Mouse (Mus musculus): ENCODE measurements around the gene Vdac2. TPM values are rescaled to one million over a fixed set of nuclear protein-coding genes. Genes with fewer than 3 reads are reported as not detected.

Vdac2 gene
- polyA plus RNA-seq, 1 experiment from 2014 or later, result 276 TPM

- ATAC-seq (ENCODE audit: low FRiP score, low TSS enrichment), result peak; percentile 97
- H3K9me3 ChIP-seq (ENCODE audit: control insufficient read depth, low read length), result no peaks in the 10 kb centered on the region
- H3K4me1 ChIP-seq (replicated peaks; ENCODE audit: control insufficient read depth, insufficient read depth), result peaks cover 2% of the 10 kb centered on the region; the same call in 1 of the 2 replicates
- peak; percentile 98 for DNase-seq (ENCODE audit: low spot score)
- H3K36me3 ChIP-seq (ENCODE audit: control insufficient read depth, insufficient read depth, low read length), result peaks cover 2% of the 10 kb centered on the region; the same call in 1 of the 2 replicates
- peak overlapping the region; percentile 66 for H3K4me3 ChIP-seq (ENCODE audit: low read depth, low read length)
- WGBS, result under 1% methylated on average over 72 of the region's 73 CpGs
- TF ChIP-seq EP300 (optimal IDR thresholded peaks at IDR 0.05) (no peak), CTCF (IDR thresholded peaks at IDR 0.05; ENCODE audit: low read depth) (no peak; the same call in none of the 2 replicates)
- H3K9ac ChIP-seq (ENCODE audit: low read length), result peak overlapping the region; percentile 95
- H3K4me2 ChIP-seq (replicated peaks; ENCODE audit: low read depth), result peak overlapping the region; percentile 78
- no peaks in the 10 kb centered on the region for H3K27me3 ChIP-seq (ENCODE audit: control insufficient read depth, insufficient read depth, low read length)
- H3K27ac ChIP-seq (replicated peaks), result peak overlapping the region; percentile 96
Observed at GRCm38 (mm10) chr14:21830876-21831767, 6.1 kb downstream of the Vdac2 start.

- peaks cover 2% of the 10 kb centered on the region; the same call in 1 of the 2 replicates for H3K36me3 ChIP-seq (ENCODE audit: control insufficient read depth, insufficient read depth, low read length)
- under 1% methylated on average over 28 of the region's 28 CpGs for WGBS
- TF ChIP-seq EP300 (optimal IDR thresholded peaks at IDR 0.05) (no peak), CTCF (IDR thresholded peaks at IDR 0.05; ENCODE audit: low read depth) (no peak)
- peaks cover 2% of the 10 kb centered on the region; the same call in 1 of the 2 replicates for H3K4me1 ChIP-seq (replicated peaks; ENCODE audit: control insufficient read depth, insufficient read depth)
- no peaks in the 10 kb centered on the region for H3K9me3 ChIP-seq (ENCODE audit: control insufficient read depth, low read length)
- no peaks in the 10 kb centered on the region for H3K27me3 ChIP-seq (ENCODE audit: control insufficient read depth, insufficient read depth, low read length)
- H3K27ac ChIP-seq (replicated peaks), result peak overlapping the region; percentile 96
- peak overlapping the region; percentile 78 for H3K4me2 ChIP-seq (replicated peaks; ENCODE audit: low read depth)
- H3K9ac ChIP-seq (ENCODE audit: low read length), result peak overlapping the region; percentile 95
- peak; percentile 1; the same call in 1 of the 2 replicates for ATAC-seq (ENCODE audit: low FRiP score, low TSS enrichment)
- peak; percentile 66 for DNase-seq (ENCODE audit: low spot score)
- peak overlapping the region; percentile 66 for H3K4me3 ChIP-seq (ENCODE audit: low read depth, low read length)
Observed at GRCm38 (mm10) chr14:21831830-21832403, 6.9 kb downstream of the Vdac2 start.

DNA sequence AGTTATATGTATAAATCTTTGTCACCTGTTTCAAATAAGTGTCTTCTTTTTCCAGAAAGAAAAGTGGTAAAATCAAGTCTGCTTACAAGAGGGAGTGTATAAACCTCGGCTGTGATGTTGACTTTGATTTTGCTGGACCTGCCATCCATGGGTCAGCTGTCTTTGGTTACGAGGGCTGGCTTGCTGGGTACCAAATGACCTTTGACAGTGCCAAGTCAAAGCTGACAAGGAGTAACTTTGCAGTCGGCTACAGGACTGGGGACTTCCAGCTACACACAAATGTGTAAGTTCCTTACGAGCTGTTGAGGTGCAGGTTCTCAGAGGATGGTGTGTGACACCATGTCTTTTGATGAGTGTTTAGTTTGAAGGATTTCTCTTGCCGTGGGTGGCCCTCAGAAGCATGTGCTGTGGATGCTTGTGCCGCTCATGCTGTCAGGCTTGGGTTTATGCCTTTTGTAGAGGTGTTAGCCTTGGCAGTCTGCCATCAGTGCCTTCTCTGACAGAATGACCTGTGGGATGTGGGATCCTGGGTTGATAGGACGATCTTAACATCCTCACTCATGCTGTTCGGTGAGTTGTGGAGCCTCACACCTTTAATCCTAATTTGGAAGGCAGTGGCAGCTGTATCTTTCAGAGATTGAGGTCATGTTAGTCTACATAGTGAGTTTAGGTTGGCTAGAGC, 13.4 kb downstream of the Vdac2 start:
- Histone ChIP-seq H3K9ac (ENCODE audit: low read length) (no peak overlapping the region), H3K4me3 (ENCODE audit: low read depth, low read length) (no peak overlapping the region), H3K4me2 (replicated peaks; ENCODE audit: low read depth) (no peak overlapping the region), H3K27me3 (ENCODE audit: control insufficient read depth, insufficient read depth, low read length) (no peaks in the 10 kb centered on the region), H3K9me3 (ENCODE audit: control insufficient read depth, low read length) (no peaks in the 10 kb centered on the region), H3K4me1 (replicated peaks; ENCODE audit: control insufficient read depth, insufficient read depth) (0 out of 2 replicates have a peak, but pooled peaks cover under 1% of the 10 kb centered on the region), H3K36me3 (ENCODE audit: control insufficient read depth, insufficient read depth, low read length) (peaks cover 35% of the 10 kb centered on the region), H3K27ac (replicated peaks) (no peak overlapping the region)
- TF ChIP-seq EP300 (optimal IDR thresholded peaks at IDR 0.05) (no peak), CTCF (IDR thresholded peaks at IDR 0.05; ENCODE audit: low read depth) (no peak)
- DNase-seq (ENCODE audit: low spot score) (no peak), ATAC-seq (ENCODE audit: low FRiP score, low TSS enrichment) (no peak)
- WGBS, result 73% methylated on average over 8 of the region's 8 CpGs

DNA sequence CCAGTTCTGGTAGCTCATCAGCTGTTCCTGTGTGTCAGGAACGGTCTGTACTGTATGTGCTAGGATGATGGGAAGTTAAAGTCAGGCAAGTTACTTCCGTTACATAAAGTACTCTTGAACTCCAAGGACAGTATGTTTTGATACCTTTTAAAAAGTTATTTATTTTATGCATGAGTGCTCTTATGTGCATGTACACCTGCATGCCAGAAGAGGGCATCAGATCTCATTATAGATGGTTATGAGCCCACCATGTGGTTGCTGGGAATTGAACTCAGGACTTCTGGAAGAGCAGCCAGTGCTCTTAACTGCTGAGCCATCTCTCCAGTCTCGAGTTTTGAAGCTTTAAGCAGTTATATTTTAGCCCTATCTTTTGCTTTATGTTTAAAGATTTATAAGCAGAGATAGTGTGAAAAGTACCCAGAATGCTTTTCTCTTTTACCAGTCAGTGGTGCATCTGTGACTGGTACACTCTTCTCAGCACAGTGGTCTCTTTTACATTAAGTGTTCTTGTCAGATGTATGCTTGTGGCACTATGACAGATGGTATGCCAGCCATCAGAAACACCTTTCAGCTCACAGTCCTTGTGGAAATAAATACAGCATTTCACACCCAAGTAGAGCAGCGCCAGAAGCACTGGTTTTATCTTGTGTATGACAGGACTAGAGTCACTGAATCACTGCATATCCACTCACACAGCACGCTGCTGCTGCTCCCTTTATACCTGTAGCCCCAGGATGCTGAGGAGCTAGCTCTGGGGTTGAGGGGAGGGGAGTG, 17.0 kb downstream of the Vdac2 start:
- WGBS, result 90% methylated on average over 5 of the region's 5 CpGs
- TF ChIP-seq EP300 (optimal IDR thresholded peaks at IDR 0.05), result no peak
- TF ChIP-seq CTCF (IDR thresholded peaks at IDR 0.05; ENCODE audit: low read depth), result peak; percentile 41
- H3K4me1 ChIP-seq (replicated peaks; ENCODE audit: control insufficient read depth, insufficient read depth), result no peaks in the 10 kb centered on the region; the same call in 1 of the 2 replicates
- H3K36me3 ChIP-seq (ENCODE audit: control insufficient read depth, insufficient read depth, low read length), result peaks cover 52% of the 10 kb centered on the region
- H3K4me2 ChIP-seq (replicated peaks; ENCODE audit: low read depth), result no peak overlapping the region
- DNase-seq (ENCODE audit: low spot score) (no peak), ATAC-seq (ENCODE audit: low FRiP score, low TSS enrichment) (no peak)
- no peaks in the 10 kb centered on the region for H3K9me3 ChIP-seq (ENCODE audit: control insufficient read depth, low read length)
- no peak overlapping the region for H3K9ac ChIP-seq (ENCODE audit: low read length)
- H3K27ac ChIP-seq (replicated peaks), result no peak overlapping the region
- H3K4me3 ChIP-seq (ENCODE audit: low read depth, low read length), result no peak overlapping the region
- no peaks in the 10 kb centered on the region for H3K27me3 ChIP-seq (ENCODE audit: control insufficient read depth, insufficient read depth, low read length)

GRCm38 (mm10) chr14:21843263-21843662, 18.2 kb downstream of the Vdac2 start:
- no peak for ATAC-seq (ENCODE audit: low FRiP score, low TSS enrichment)
- WGBS, result 71% methylated on average over 6 of the region's 6 CpGs
- DNase-seq (ENCODE audit: low spot score), result no peak
- Histone ChIP-seq H3K4me3 (ENCODE audit: low read depth, low read length) (no peak overlapping the region), H3K4me2 (replicated peaks; ENCODE audit: low read depth) (no peak overlapping the region), H3K27ac (replicated peaks) (no peak overlapping the region), H3K9ac (ENCODE audit: low read length) (no peak overlapping the region), H3K36me3 (ENCODE audit: control insufficient read depth, insufficient read depth, low read length) (peaks cover 52% of the 10 kb centered on the region), H3K27me3 (ENCODE audit: control insufficient read depth, insufficient read depth, low read length) (no peaks in the 10 kb centered on the region), H3K4me1 (replicated peaks; ENCODE audit: control insufficient read depth, insufficient read depth) (peaks cover 3% of the 10 kb centered on the region; the same call in 1 of the 2 replicates), H3K9me3 (ENCODE audit: control insufficient read depth, low read length) (no peaks in the 10 kb centered on the region)
- TF ChIP-seq CTCF (IDR thresholded peaks at IDR 0.05; ENCODE audit: low read depth), result no peak
- no peak for TF ChIP-seq EP300 (optimal IDR thresholded peaks at IDR 0.05)
